Mouse (Mus musculus): ENCODE measurements around the gene Tulp4. TPM values are rescaled to one million over a fixed set of nuclear protein-coding genes. Genes with fewer than 3 reads are reported as not detected.
A peak's percentile ranks its signal among the peaks of the same experiment; 100 is the strongest.

Tulp4 gene
- total RNA-seq (2021), result 100 to 1,000 TPM; 135 to 136 TPM

- intact Hi-C loops (cut with DNase I), result loop anchor here (2.0 kb wide), 1 partner anchor 112 kb away; no protein-coding TSS in a partner anchor
- DNase-seq, result peak; percentile 86 to 88
Observed at GRCm38 (mm10) chr17:6106361-6107014, at the start of gene Tulp4. TSS of gene Tulp4 (plus strand) at chr17:6106437.

DNA sequence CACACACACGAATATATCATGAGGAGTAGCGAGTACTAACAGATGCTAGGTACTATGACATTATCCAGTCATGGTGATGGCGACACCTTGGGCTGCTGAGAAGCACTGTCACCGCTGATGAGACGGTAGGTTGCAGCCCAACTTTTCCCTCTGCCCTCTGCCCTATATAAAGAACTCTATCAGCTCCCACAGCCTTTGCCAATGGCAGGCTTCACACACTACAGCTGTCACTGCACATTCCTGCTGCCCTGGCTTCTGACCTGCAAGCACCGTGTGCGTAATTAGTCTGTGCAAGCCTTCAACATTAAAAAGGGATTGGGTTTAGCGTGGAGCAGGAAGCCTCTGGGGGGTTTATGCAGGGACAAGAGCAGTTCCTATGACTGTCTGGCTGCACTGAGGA lies 43.4 kb upstream of the Tulp4 start:
- peak; percentile 38 to 45 for DNase-seq

GRCm38 (mm10) chr17:6063532-6063931 lies 42.7 kb upstream of the Tulp4 start:
- DNase-seq, result no peak
- intact Hi-C loops (cut with DNase I), result no loop called here

More for the DNA sequence above, 43.4 kb upstream of the Tulp4 start:
- intact Hi-C loops (cut with DNase I), result no loop called here

DNA sequence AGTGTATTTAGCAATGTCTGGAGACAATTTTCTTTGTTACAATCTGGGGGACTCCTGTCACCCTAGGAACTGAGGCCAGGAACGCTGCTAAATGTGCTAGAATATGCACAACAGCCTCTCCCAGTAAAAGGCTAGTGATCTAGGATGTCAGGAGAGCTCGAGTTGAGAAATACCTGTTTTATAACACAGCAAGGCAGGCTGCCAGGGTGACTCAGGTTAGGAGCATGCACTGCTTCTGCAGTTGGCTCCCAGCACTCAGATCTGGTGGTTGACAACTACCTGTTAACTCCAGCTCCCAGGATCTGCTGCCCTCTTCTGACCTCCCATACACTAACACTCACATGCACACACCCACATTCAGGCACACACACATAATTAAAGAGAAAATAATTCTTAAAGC lies 40.2 kb upstream of the Tulp4 start:
- DNase-seq, result no peak

GRCm38 (mm10) chr17:6067613-6068012 lies 38.6 kb upstream of the Tulp4 start:
- intact Hi-C loops (cut with DNase I), result no loop called here
- no peak for DNase-seq

More for the DNA sequence above, 40.2 kb upstream of the Tulp4 start:
- intact Hi-C loops (cut with DNase I), result no loop called here

- DNase-seq, result no peak
- intact Hi-C loops (cut with DNase I), result no loop called here
Observed at GRCm38 (mm10) chr17:6069866-6070265, 36.4 kb upstream of the Tulp4 start.

- intact Hi-C loops (cut with DNase I), result no loop called here
- DNase-seq, result no peak
Observed at GRCm38 (mm10) chr17:6073405-6073804, 32.8 kb upstream of the Tulp4 start.

DNA sequence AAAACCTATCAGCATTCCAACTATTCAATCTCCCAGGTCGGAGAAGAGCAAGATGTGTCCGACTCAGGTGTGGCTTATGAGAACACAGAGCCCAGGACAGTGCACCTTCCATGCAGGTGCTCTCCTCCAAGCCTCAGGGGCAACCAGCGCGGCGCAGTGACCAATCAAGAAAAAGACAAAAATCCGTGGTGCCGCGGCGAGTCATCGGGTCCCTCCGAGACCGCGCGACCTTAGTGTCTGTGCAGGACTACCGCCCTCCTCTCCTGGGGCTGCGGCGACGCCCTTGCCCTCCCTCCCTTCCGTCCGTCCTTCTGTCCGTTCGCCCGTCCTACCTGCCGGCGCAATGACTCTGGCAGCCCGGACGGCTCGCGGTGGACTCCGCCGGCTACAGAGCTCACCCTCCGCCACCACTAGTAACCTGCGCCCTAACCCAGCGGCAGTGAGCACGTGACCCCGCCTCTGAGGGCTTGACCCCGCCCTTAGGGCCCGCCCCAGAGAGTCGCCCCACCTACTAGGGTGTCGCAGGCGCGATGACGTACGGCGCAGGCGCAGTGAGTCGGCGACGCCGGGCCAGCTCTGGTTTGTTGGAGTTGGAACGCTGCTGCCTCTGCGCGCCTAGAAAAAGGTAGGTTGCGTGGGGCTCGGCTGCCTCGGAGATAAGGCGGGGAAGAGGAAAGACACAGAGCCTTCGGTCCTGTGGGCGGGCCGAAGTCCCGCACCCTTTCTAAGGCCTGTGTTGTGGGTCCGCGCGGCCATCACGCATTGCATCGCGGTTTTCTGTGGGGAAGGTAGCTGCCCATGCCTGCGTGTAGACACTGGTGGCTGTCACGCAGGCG lies 26.7 kb upstream of the Tulp4 start, which contains the start of the genes Serac1 and Gtf2h5:
TSS of gene Serac1 (minus strand) at position 455 of the 836 bp plus-strand sequence.
TSS of gene Gtf2h5 (plus strand) at position 500 of the 836 bp plus-strand sequence.
- peak; percentile 98 to 99 for DNase-seq
- intact Hi-C loops (cut with DNase I), result no loop called here

GRCm38 (mm10) chr17:6083323-6083890 lies 22.8 kb upstream of the Tulp4 start:
- no peak for DNase-seq
- intact Hi-C loops (cut with DNase I), result no loop called here

DNA sequence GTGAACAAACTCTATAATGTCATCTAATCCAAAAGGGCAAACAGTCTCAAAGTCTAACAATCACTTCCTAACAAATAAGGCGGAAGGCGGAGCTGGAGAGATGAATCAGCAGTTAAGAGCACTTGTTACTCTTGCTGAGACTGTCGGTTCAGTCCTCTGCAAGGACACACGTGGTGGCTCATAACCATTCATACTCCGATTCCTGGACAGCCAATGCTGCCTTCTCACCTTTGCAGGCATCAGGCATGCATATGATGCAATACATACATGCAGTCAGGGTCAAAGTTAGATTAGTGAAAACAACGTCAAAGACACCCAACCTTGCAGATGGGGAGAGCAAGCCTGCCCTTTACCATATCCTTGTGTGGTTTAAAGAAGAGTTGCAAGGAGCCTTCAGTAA lies 14.6 kb upstream of the Tulp4 start:
- DNase-seq, result no peak
- intact Hi-C loops (cut with DNase I), result no loop called here

DNA sequence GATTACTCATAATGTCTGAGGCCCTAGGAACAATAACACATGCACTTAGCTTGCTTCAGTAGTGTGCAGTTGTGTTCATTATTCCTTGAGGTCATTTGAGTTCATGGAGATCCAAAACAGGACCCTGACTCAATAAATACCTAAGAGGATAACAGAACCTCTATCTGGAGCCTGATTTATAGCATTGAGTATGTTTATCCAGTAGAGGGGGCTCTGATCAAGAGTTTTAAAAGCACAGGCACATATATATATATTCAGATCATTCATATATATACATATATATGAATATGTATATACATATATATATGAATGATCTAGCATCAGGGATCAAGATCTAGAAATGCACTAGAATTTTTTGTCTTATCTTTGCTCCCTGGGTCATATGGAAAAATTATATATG lies 10.7 kb upstream of the Tulp4 start:
- no peak for DNase-seq
- intact Hi-C loops (cut with DNase I), result no loop called here

GRCm38 (mm10) chr17:6097884-6098283 lies 8.4 kb upstream of the Tulp4 start:
- intact Hi-C loops (cut with DNase I), result loop anchor here (1.0 kb wide), 1 partner anchor 75 kb away; no protein-coding TSS in a partner anchor
- DNase-seq, result peak; percentile 59 to 73

DNA sequence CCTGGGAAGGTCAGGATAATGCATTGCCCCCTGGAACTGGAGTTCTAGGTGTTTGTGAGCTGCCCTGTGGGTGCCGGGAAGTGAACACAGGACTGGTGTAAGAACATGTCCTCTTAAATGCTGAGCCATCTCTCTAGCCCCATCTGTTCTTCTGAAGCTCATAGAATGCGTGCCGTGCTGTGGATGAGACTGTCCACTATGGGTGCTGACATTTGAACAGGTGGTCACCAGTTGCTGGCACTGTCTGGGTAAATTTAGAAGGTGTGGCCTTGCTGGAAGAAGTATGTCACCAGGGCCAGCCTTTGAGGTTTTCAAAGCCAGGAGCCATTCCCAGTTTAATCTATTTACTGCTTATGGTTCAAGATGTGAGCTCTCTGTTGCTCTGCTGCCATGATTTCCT lies 4.0 kb upstream of the Tulp4 start:
- no peak for DNase-seq
- intact Hi-C loops (cut with DNase I), result no loop called here

DNA sequence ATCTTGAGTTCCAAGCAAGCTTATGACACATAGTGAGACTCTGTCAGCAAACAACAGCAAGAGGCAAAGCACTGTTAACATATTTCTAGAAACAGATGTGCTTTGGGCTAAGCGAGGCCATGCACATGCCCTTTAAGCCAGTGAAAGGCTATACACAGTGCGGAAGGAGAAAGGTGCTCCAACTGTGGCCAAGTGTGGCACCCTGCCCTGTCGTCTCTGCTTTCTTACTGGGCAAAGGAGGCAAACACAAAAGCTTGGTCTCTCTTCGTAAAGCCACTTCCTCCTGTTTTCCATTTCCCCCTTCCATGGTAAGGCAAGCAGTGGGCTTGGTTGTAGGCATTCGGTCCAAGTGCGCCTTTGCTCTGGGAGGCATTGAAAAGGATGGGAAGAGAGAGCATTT lies 2.7 kb upstream of the Tulp4 start:
- DNase-seq, result no peak
- intact Hi-C loops (cut with DNase I), result no loop called here

DNA sequence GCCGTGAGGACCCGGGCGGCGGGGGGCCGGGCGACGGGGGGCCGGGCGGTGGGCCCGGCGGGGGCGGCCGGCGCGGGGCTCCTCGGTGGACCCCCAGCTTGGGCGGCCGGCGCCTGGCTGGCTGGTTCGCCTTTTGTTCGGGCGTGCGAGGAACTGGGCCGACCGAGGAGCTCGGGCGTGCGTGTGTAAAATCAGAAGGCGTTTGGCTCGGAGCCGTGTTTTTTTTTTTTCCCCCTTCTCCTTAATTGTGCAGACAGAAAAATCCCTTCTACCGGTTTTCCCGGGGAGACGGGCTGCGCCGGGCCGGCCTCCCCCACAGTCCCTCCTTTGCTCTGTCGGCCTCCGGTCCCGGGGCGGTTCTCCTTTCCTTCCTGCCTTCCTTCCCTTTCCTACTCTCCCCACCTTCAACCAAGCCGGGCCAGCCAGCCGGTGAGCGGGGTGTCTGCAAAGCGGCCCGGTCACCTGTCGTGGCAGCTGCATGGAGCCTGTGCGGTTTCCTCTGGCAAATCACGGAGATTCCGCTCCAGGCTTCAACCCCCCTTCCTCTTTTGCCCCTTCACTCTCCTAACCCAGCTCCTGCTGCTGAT lies 871 bp downstream of the Tulp4 start:
- intact Hi-C loops (cut with DNase I), result loop anchor here (2.0 kb wide), 1 partner anchor 112 kb away; no protein-coding TSS in a partner anchor
- peak; percentile 59 to 68 for DNase-seq

DNA sequence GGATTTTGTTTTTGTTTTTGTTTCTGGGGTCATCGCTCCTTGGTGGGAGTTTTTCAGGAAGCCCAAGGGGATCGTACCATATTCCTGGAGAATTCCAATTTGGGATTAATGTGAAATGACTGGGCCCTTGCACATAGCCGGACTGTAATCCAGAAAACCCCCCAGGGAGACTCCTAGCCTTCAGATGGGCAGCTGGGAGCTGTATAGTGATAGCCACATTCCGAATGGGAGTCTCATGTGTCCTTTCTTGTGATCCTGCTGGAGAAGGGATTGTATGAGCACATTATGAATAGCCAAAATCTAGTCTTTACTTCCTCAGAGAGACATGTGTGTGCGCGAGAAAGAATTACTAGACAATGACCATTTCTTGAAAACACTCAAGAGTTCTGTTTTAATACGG lies 1.9 kb downstream of the Tulp4 start:
- DNase-seq, result peak; percentile 8 to 30
- intact Hi-C loops (cut with DNase I), result no loop called here

GRCm38 (mm10) chr17:6110956-6111355 lies 4.7 kb downstream of the Tulp4 start:
- intact Hi-C loops (cut with DNase I), result no loop called here

GRCm38 (mm10) chr17:6113653-6114052 lies 7.4 kb downstream of the Tulp4 start:
- DNase-seq, result no peak
- intact Hi-C loops (cut with DNase I), result no loop called here

More at GRCm38 (mm10) chr17:6110956-6111355, 4.7 kb downstream of the Tulp4 start:
- DNase-seq, result no peak

GRCm38 (mm10) chr17:6115085-6115484 lies 8.8 kb downstream of the Tulp4 start:
- no peak for DNase-seq
- intact Hi-C loops (cut with DNase I), result no loop called here

GRCm38 (mm10) chr17:6117148-6117725 lies 11.0 kb downstream of the Tulp4 start:
- no peak for DNase-seq
- intact Hi-C loops (cut with DNase I), result no loop called here

DNA sequence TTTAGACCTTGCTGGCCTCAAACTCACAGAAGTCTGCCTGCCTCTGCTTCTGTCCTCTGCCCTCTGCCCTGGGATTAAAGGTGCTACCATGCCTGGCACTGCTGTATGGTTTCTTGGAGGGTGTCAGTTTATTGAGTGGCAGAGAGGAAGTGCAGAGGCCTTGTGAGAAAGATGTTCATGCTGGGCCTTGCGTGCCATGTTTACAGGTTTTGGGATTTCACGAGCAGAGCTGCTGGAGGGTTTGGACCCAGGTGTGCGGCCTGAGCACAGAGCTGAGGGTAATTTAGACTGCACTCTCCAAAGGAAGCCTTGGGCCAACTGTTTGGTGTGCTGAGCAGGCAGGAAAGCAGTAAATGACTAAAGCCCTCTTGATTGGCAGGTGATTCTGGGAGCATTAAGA lies 11.7 kb downstream of the Tulp4 start:
- no peak for DNase-seq
- intact Hi-C loops (cut with DNase I), result no loop called here
